Mouse (Mus musculus) brain, embryonic 14.5 days (tissue): Measurements from ENCODE around the gene Gm36245.

ENCODE experiments used
- CTCF ChIP-seq: fragments of 200-500 bp; IDR thresholded peaks from 2 replicates; pipeline ENCODE4 v1.5.1; 2012; ENCODE audit warnings: inconsistent platforms, mild to moderate bottlenecking, moderate library complexity, borderline replicate concordance; ENCODE audit not compliant: insufficient read depth, insufficient read length; ENCODE audit errors: extremely low read depth
- POLR2A ChIP-seq: fragments of 200-500 bp; IDR thresholded peaks from 2 replicates; pipeline ENCODE4 v1.6.1; 2012; ENCODE audit warnings: mild to moderate bottlenecking, inconsistent platforms, borderline replicate concordance; ENCODE audit not compliant: poor library complexity, insufficient read depth, insufficient read length, severe bottlenecking; ENCODE audit errors: extremely low read depth

GRCm38 (mm10) chr15:77598958-77599357 is at the start of gene Gm36245:
- TF ChIP-seq CTCF (no peak), POLR2A (no peak)
